Mouse (Mus musculus) kidney, adult 8-10 months (tissue): Measurements from ENCODE around the gene Vmn1r175.
"Not testable (repeated sequence)": the region's sequence is repeated elsewhere in the genome, so short reads cannot be mapped to it uniquely, and the experiment has no call there.

Experiments used
- DNase-seq, 2 experiments: peaks; one replicate each; pipeline ENCODE4 v3.0.0; 2022

Gene Vmn1r175

GRCm38 (mm10) chr7:23810543-23810942 is at the start of gene Vmn1r175:
TSS of gene Vmn1r175 (minus strand) at chr7:23810643.
- DNase-seq, result not testable (repeated sequence)

GRCm38 (mm10) chr7:23837272-23837671 is 26.8 kb upstream of the Vmn1r175 start, which contains the start of gene Vmn1r176:
TSS of gene Vmn1r176 (minus strand) at chr7:23837372.
- not testable (repeated sequence) for DNase-seq

GRCm38 (mm10) chr7:23784526-23784925 is 25.9 kb downstream of the Vmn1r175 start:
- no peak for DNase-seq
